Mouse (Mus musculus) heart, embryonic 13.5 days (tissue): Measurements from ENCODE around the gene Zfp947. TPM values are rescaled to one million over a fixed set of nuclear protein-coding genes. Genes with fewer than 3 reads are reported as not detected.
"Not testable (repeated sequence)": the region's sequence is repeated elsewhere in the genome, so short reads cannot be mapped to it uniquely, and the experiment has no call there.

Source experiments
- ATAC-seq: fragments of 200-750 bp; cut with Nextera tagmentation; 2 replicates; pipeline ENCODE4 v1.8.0; 2017; ENCODE audit warnings: moderate TSS enrichment; ENCODE audit not compliant: insufficient number of reproducible peaks, low FRiP score, low TSS enrichment; ENCODE audit errors: extremely low read depth
- H3K27ac ChIP-seq: fragments of 300-500 bp; sonication (generic); replicated peaks from 2 replicates; pipeline ENCODE4 v1.5.1; 2015; ENCODE audit warnings: moderate library complexity, mild to moderate bottlenecking, inconsistent platforms
- H3K27me3 ChIP-seq: fragments of 300-500 bp; sonication (generic); replicated peaks from 2 replicates; pipeline ENCODE4 v1.6.1; 2015; ENCODE audit warnings: mild to moderate bottlenecking, inconsistent platforms
- H3K36me3 ChIP-seq: fragments of 300-500 bp; sonication (generic); 2 replicates; pipeline ENCODE4 v1.6.1; 2015; ENCODE audit warnings: mild to moderate bottlenecking, inconsistent platforms
- H3K4me1 ChIP-seq: fragments of 300-500 bp; sonication (generic); 2 replicates; pipeline ENCODE4 v1.6.1; 2015; ENCODE audit warnings: inconsistent platforms
- H3K4me2 ChIP-seq: fragments of 300-500 bp; sonication (generic); 2 replicates; pipeline ENCODE4 v1.6.1; 2015; ENCODE audit warnings: inconsistent platforms, mild to moderate bottlenecking, moderate library complexity
- H3K4me3 ChIP-seq: fragments of 300-500 bp; sonication (generic); 2 replicates; pipeline ENCODE4 v1.5.1; 2015; ENCODE audit warnings: moderate library complexity, mild to moderate bottlenecking, inconsistent platforms
- H3K9ac ChIP-seq: fragments of 300-500 bp; sonication (generic); 2 replicates; pipeline ENCODE4 v1.6.1; 2015; ENCODE audit warnings: inconsistent platforms, mild to moderate bottlenecking, moderate library complexity
- H3K9me3 ChIP-seq: fragments of 300-500 bp; sonication (generic); 2 replicates; pipeline ENCODE4 v1.6.1; 2016; ENCODE audit warnings: inconsistent platforms
- WGBS: fragments of 180-500 bp; shearing (Covaris S2); methylation state at CpG from one replicate; pipeline ENCODE4 v1.1.7; 2015; ENCODE audit warnings: mixed read lengths; 5-methylcytosine and 5-hydroxymethylcytosine counted together
- polyA plus RNA-seq: library from polyadenylated mRNA; unstranded; fragments of >200 nt; fragmentation: Nextera tagmentation; extraction: Ambion mirVana; gene quantifications from 2 replicates; pipeline ENCODE4 v1.2.1, GENCODE M21; 2015

The Zfp947 gene
- polyA plus RNA-seq = 2.4 and 2.7 TPM in 2 replicates

GRCm38 (mm10) chr17:22165722-22166294 is at the start of gene Zfp947:
TSS of gene Zfp947 (minus strand) at chr17:22166190.
- H3K27me3 ChIP-seq, H3K4me1 ChIP-seq, H3K9me3 ChIP-seq, H3K36me3 ChIP-seq: not testable (repeated sequence)
- 1% methylated on average over 16 of the region's 16 CpGs for WGBS
- Histone ChIP-seq H3K27ac (peak within 1 kb of the TSS; percentile 84), H3K4me3 (peak within 1 kb of the TSS; percentile 71), H3K9ac (peak within 1 kb of the TSS; percentile 84), H3K4me2 (peak within 1 kb of the TSS; percentile 68)
- ATAC-seq = peak; percentile 61; the same call in 1 of the 2 replicates

DNA sequence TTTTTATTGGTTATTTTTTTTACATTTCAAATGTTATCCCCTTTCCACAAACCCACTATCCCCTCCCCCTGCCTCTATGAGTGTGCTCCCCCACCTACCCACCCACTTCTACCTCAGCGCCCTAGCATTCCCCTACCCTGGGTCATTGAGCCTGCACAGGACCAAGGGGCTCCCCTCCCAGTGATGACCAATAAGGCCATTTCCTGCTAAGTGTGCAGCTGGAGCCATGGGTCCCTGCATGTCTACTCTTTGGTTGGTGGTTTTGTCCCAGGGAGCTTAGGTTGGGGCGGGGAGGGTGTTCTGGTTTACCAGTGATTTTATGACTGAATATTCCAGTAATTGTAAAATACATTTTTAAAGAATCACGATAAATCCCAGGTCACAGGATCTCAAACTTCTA is 686 bp downstream of the Zfp947 start:
- peak overlapping the region; percentile 84 for H3K9ac ChIP-seq
- H3K27me3 ChIP-seq, H3K4me1 ChIP-seq, H3K36me3 ChIP-seq, ATAC-seq, H3K9me3 ChIP-seq: not testable (repeated sequence)
- H3K27ac ChIP-seq = peak overlapping the region; percentile 84
- peak overlapping the region; percentile 71 for H3K4me3 ChIP-seq
- 9% methylated on average over 3 of the region's 3 CpGs for WGBS
- peak overlapping the region; percentile 68 for H3K4me2 ChIP-seq

DNA sequence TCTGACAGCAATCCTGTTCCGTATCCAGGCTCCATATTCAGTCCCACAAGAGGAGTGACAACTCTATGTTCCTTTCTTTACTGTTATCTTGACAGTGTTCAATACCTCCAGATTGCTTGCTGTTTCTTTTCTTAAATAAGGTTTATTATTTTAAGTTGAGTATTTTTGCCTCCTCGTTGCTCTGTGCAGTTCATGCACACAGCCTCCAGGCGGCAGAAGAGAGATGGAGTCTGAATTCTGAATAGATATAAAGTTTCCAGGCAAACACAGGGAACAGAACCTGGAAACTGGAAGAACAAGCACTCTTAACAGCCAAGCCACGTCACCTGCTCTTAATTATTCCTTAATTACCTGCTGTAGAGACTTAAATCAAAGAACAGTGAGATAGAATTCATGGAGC is 12.0 kb downstream of the Zfp947 start:
- H3K4me3 ChIP-seq, H3K27me3 ChIP-seq, H3K4me1 ChIP-seq, ATAC-seq, H3K9me3 ChIP-seq, H3K27ac ChIP-seq, H3K9ac ChIP-seq, H3K36me3 ChIP-seq, H3K4me2 ChIP-seq: not testable (repeated sequence)
- WGBS = 66% methylated on average over 2 of the region's 4 CpGs

DNA sequence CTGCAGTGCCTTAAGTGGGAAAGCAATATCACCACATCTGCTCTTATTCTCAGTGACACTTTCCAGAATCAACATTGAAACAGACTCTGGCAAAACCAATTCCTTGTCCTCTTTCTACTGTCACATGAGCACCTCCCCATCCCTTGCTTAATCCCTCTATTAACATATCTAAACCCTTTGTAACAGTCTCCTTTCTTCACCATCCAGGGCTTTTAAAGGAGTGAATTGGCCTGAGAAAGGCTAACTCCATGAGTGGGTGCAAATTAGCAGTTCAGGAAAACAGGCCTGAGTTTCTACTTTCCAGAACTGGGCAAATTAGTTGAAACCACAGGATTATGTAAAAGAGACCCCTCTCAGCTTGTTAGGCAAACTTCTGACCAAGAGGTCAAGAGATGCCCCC is 47.2 kb downstream of the Zfp947 start:
- Histone ChIP-seq H3K9me3 (0 out of 2 replicates have a peak, but pooled peaks cover 3% of the 10 kb centered on the region), H3K36me3 (no peaks in the 10 kb centered on the region), H3K4me3 (no peak overlapping the region), H3K4me1 (no peaks in the 10 kb centered on the region), H3K4me2 (no peak overlapping the region), H3K27me3 (no peaks in the 10 kb centered on the region), H3K9ac (no peak overlapping the region), H3K27ac (no peak overlapping the region)
- ATAC-seq = no peak

Other genes starting within 250 kb of the Zfp947 start
- 10.5 and 12.7 TPM in 2 replicates for gene Zfp942, start 203.7 kb downstream of the Zfp947 start, polyA plus RNA-seq
- gene Zfp943, start 203.6 kb downstream of the Zfp947 start, polyA plus RNA-seq = 11.5 and 13.4 TPM in 2 replicates
- gene Zfp994, start 59.4 kb upstream of the Zfp947 start, polyA plus RNA-seq = 1.6 and 1.9 TPM in 2 replicates
- gene CT030661.1, start 148.6 kb upstream of the Zfp947 start, polyA plus RNA-seq = 6.8 and 7.4 TPM in 2 replicates
- gene Zfp944, start 195.2 kb upstream of the Zfp947 start, polyA plus RNA-seq = 8.4 and 8.7 TPM in 2 replicates
- gene Zfp758, start 195.3 kb upstream of the Zfp947 start, polyA plus RNA-seq = 5.5 and 6.2 TPM in 2 replicates